Mouse (Mus musculus) cerebellum, postnatal 36 days (tissue): ENCODE measurements around the gene Cdc42ep5.

Experiments
- DNase-seq, 2 experiments: peaks; one replicate each; pipeline ENCODE4 v3.0.0; 2021 to 2022; ENCODE audit warnings: mixed read lengths in 2 of 2

The Cdc42ep5 gene

GRCm38 (mm10) chr7:4124856-4125255 is 39.8 kb downstream of the Cdc42ep5 start:
- DNase-seq = no peak

GRCm38 (mm10) chr7:4124315-4124759 is 40.3 kb downstream of the Cdc42ep5 start:
- DNase-seq = peak; percentile 53 to 59

GRCm38 (mm10) chr7:4123732-4124131 is 40.9 kb downstream of the Cdc42ep5 start:
- DNase-seq = peak; percentile 78 to 84

- no peak for DNase-seq
Observed at GRCm38 (mm10) chr7:4122783-4123182, 41.9 kb downstream of the Cdc42ep5 start.

GRCm38 (mm10) chr7:4122076-4122768 is 42.4 kb downstream of the Cdc42ep5 start:
- DNase-seq = no peak

- DNase-seq = no peak
Observed at GRCm38 (mm10) chr7:4119976-4120921, 44.4 kb downstream of the Cdc42ep5 start.

- peak; percentile 73 to 79 for DNase-seq
Observed at GRCm38 (mm10) chr7:4119344-4119902, 45.2 kb downstream of the Cdc42ep5 start, which contains the start of gene Ttyh1. Gene Ttyh1 (plus strand): TSS chr7:4119408.

GRCm38 (mm10) chr7:4117050-4117814 is 47.4 kb downstream of the Cdc42ep5 start:
- DNase-seq = no peak

GRCm38 (mm10) chr7:4111766-4112165 is 52.9 kb downstream of the Cdc42ep5 start:
- no peak for DNase-seq

- no peak for DNase-seq
Observed at GRCm38 (mm10) chr7:4103411-4103810, 61.2 kb downstream of the Cdc42ep5 start.
